Mouse (Mus musculus) gastrocnemius, postnatal 36 days (tissue): Measurements from ENCODE around the gene 9430015G10Rik. TPM values are rescaled to one million over a fixed set of nuclear protein-coding genes. Genes with fewer than 3 reads are reported as not detected.
A peak's percentile ranks its signal among the peaks of the same experiment; 100 is the strongest.

Experiments used
- DNase-seq, 2 experiments: peaks; one replicate each; pipeline ENCODE4 v3.0.0; 2022
- intact Hi-C: fragments of 180-260 bp; cut with DNase I; formaldehyde crosslinking; loops from one replicate; pipeline ENCODE4 v1.15.1; 2025
- long read RNA-seq, 2 experiments: library from polyadenylated mRNA; stranded (forward); transcript quantifications; one replicate each; pipeline ENCODE4 v2.0.0; 2021
- total RNA-seq, 2 experiments: library from RNA; stranded (reverse); gene quantifications; 2 replicates each; pipeline ENCODE4 v1.2.3; 2021

9430015G10Rik gene
- total RNA-seq = 1 to 10 TPM; 3.1 to 4.7 TPM
- long read RNA-seq, experiment 1, partial matches to known transcripts = 1 of 2 reads
- long read RNA-seq, experiment 1, other reads (novel, unspliced or antisense) = 1 of 2 reads
- long read RNA-seq, experiment 2, partial matches to known transcripts = 0 of 2 reads
- long read RNA-seq, experiment 2, other reads (novel, unspliced or antisense) = 2 of 2 reads

DNA sequence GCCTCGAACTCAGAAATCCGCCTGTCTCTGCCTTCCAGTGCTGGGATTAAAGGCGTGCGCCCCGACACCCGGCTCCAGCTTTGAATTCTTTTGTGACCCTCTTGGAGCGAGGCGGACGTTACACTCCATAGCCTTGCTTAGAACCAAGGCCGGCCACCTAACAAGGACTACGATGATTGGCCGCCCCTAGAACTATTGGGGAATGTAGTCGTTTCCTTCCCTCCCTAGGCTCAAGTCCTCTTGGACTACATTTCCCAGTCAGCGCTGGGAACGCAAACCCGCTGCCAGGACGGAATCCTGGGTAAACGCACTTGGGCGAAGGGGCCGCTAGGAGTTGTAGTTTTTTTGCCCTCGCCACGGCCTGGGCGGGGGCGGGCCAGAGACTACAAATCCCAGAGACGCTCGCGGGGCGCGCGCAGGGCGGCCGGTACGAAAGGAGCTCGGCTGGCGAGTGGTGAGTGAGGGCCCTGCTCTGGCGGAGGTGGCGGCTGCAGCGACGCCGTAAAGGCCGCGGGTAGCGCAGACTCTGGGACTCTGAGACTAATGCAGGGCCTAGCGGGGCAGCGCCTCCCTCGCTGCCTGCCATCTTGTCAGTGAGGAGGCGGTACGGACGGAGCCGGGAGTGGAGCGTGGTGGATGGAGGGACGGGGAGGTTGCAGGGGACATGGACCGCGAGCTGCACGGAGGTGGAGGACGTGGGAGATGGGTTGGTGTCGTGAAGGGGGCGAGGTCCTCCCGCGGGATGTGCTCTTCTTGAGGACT, at the start of gene 9430015G10Rik:
Gene 9430015G10Rik (plus strand): TSS at position 413 of the 762 bp plus-strand sequence.
- DNase-seq = peak; percentile 92 to 97
- intact Hi-C loops = loop anchor here (5.0 kb wide), 1 partner anchor 83 kb away; no protein-coding TSS in a partner anchor

DNA sequence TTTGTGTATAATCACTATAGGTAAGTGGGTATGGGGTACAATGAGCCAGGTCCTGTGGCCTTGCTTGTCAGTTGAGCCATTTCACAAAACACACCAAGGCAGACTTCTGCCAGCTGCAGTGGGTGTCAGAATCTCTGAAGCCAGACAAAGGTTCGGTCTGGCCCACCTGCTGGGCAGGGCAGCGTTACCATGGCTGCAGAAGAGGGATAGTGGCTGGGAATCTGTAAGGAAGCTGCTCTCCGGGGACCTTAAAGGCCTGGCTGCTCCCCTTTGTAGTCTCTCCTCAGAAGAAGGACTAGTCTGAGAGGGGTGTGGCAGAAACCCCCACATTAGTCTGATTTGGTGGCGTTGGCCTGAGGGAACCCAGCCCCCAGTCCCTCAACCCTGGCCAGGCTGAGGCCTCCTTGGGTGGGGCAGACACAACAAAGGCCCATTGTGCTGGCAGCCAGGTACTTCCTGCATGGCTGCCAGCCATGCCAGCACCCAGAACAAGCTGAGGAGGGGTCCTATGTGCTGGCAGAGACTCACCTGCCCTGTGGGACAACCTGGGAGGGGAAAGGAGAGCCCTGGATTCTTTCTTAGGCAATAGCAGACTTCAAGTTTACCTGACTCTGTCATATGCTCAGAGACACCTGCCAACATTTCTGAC, 45.8 kb upstream of the 9430015G10Rik start:
- DNase-seq = no peak
- intact Hi-C loops = no loop called here

DNA sequence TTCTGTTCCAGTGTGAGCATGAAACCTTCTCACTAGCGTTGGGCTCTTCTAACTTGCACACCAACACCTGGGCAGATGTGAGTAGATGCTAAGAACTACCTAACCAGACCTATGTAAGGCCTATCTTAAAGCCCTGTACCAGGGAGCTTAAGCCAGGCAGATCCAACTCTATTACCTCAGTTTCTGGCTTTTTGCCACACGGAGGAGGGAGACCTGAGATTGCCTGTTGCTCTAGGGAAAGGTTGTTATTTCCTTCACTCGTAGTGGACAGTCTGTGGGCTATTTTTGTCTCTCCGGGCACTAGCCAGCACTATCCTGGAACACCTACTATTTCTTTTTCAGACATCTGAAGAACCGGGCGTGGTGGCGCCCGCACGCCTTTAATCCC, 45.3 kb upstream of the 9430015G10Rik start:
- intact Hi-C loops = no loop called here
- no peak for DNase-seq

DNA sequence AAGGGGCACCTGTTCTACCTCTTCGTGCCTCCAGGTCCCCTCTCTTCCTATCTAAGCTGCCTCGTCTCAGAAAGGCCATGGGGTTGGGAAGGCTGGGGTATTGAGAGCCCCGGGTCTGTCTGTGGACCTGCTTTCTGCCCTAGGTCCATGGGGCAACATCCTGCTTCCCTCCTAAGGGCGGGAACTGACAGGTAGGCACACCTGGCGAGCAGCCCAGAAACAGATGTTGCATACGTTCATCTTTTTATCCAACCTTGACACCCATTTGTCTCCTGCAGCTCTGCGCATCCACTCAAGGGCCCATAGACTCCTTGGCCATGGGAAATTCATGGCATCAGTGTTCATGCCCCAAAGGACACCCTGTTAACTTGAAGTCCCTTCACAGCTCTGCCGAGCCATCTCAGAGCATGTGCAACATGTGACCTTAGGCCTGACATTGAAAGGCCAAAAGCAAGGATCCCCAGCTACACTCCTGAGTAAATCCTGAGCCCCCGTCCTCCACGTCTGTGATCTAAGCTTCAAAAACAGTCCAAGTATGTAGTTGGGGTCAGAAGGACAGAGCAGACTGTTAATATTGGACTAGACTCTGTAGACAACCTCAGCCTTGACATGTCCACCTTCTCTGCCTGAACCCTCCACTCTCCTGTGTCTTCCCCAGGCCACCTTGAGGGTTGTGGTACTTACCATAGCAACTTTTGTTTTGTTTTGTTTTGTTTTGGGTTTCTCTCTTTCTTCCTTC, 44.5 kb upstream of the 9430015G10Rik start:
- no peak for DNase-seq
- intact Hi-C loops = no loop called here

DNA sequence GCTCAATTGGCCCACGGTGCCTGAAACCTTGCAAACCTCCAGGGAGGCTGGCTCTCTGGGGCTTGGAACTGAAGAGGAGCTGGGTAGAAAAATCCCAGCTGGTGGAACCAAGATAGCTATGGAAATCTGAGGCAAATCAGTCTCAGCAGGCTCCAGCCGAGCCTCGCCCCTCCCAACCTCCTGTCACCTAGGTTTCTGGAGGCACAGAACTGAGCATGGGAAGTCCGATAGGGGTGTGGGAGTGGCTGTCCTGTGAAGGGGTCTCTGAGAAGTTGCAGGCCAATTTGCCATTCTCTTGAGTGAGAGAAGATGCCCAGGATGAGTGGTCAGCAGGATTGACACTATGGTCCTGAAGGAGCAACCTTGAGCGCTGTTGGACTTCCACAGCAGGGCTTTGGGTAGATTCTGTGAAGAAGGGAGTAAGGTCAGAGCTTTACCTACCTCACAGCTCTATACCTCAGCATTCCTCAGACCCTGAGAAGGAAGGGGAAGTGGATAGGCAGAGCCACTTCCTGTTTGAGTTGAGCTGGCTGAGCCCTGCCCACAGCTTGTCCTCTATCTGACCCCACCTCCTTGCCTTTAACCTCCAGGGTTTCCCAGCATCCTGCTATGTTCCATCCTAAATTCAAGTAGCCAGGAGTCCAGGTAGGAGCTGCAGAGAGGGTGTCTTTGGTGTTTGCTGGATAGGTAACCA, 42.4 kb upstream of the 9430015G10Rik start:
- intact Hi-C loops = no loop called here
- DNase-seq = no peak

DNA sequence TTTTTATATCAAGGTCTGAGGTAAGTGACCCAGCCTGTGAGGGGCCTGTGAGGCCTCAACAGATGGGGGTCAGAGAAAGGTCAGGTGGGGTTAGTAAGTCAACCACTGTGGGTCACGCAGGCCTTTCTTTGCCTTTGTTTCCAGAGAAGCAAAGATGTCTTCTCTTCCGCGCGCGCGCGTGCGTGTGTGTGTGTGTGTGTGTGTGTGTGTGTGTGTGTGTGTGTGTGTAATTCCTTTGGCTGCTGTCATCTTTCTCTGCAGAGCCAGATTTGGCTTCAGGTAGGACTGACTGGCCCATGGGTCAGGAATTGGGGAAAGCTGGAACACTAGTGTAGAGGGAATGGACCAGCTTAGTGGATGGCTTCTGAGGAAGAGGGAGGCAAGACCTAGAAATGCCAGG, 40.1 kb upstream of the 9430015G10Rik start:
- DNase-seq = no peak
- intact Hi-C loops = loop anchor here (1.0 kb wide), 1 partner anchor 31 kb away; no protein-coding TSS in a partner anchor

DNA sequence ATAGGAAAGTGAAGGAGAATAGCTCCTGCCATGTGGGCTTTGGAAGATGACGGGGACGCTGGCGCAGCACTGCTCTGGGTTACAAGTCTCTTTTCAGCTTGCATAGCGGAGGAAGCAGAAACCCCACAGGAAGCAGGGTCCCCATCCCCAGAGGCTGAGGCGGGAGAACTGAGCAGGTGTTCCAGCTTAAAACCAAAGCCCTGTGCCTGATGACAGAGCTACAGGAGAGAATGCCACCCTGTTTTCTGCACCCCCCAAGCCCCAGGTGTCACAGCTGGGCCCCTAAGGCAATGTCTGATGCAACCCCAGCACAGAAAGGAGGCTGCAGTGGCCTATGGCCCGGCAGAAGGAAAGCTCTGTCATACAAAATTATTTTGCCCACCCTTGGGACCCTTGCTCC, 39.5 kb upstream of the 9430015G10Rik start:
- no peak for DNase-seq
- intact Hi-C loops = loop anchor here (1.0 kb wide), 1 partner anchor 30 kb away; no protein-coding TSS in a partner anchor

DNA sequence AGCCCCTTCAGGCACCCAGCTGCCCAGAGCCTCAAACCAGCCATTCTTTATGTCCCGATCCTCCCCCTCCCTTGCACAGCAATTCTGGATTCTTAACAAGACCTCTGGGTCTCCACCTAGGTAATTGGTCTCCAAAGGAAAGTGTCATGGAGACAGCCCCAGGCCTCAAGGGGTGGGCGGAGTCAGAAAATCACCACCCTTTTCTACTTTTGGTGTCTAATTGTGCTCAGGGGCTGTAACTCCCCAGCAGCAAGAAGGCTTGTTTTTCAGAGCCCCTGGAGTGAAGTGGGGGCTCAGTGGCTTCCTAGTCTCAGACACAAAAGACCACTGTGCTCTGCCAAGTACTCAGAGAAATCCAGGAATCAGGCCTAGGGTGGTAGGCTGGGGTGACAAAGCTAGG, 39.1 kb upstream of the 9430015G10Rik start:
- no peak for DNase-seq

DNA sequence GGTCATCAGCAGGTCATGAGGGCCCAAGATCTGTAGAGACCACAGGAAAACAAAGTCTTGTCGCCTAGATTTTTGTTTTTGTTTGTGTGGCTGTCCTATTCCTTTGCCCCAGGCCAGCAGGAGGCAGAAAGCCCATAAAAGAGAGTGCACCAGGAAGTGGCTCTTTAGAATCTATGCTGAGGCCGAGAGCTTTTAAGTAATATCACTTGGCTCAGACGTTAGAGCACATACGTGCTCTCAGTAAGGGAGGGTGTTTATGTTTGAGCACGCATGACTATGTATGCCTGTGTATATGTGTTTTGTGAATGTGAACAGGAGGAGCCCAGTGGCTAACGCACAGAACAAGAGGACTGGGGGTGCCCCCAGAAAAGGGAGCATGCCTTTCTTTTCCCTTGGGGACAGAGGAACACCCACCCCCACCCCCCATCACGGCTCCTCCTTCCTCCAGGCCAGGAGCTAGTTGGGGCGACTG, 32.8 kb upstream of the 9430015G10Rik start:
- DNase-seq = no peak

More for the DNA sequence above, 39.1 kb upstream of the 9430015G10Rik start:
- intact Hi-C loops = loop anchor here (1.0 kb wide), 1 partner anchor 30 kb away; no protein-coding TSS in a partner anchor

DNA sequence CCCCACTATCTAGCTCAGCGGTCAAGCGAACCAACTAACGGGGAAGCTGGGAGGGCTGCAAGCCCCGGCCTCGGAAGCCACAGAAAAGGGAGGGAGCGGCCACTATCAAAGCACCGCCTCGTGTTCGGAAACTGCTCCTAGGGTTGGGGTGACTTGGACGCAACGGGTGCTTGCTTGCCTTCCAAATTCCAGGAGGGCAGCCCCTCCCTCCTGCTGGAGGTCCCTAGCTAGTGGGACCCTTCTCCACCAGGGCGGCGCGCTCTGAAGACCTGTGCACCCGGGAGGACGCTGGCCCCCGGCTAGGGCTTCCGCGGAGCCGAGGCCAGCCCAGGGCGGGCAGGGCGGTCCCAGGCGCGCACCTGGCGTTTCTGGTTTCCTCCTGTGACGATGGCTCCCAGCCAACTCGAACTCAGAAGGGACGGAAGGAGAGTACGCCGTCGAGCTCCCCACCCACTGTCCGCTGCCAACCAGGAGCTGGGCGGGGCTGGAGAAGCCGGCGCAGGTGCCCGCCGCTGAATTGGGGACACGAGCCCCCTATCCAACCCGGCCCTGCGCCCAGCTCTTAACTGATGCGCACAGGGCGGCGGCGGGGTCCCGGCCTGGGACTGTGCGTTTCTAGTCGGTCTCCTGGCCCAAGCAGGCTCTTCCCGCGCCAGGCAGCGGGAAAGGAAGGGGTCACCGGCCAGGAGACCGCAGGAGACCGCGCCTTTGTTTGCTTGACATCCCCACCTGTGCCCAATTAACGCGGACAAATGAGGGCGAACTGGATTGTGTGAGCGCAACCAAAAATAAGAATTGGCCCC, 32.1 kb upstream of the 9430015G10Rik start:
- DNase-seq = no peak
- intact Hi-C loops = no loop called here

More for the DNA sequence above, 32.8 kb upstream of the 9430015G10Rik start:
- intact Hi-C loops = no loop called here

DNA sequence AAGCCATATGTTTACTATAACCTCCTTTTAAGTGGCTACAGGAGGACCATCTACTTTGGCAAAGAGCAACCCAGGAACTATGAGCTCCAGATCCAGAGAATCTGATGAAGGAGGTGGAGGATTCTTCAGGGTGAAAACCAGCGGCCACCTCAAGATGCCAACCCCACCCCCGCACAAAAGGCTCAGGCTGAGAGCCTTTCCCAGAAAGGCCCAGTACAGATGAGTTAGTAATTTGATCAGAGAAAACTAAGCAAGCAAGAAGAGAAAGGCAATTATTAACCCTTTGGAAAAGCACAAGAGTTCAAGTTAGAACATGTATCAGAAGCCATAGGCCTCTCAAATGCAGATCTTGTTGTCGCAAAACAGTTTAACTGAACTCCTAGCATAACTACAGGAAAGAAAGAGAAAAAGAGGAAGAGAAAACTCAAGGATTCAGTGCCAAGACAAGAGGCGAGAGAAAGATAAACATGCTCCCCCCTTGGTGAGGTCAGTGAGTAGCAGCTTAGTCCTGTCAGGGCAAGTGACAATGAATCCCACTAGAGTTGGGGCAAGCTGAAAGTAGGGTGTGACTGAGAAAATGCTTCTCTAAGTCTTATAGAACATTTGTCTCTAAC, 27.1 kb upstream of the 9430015G10Rik start:
- DNase-seq = no peak
- intact Hi-C loops = no loop called here

DNA sequence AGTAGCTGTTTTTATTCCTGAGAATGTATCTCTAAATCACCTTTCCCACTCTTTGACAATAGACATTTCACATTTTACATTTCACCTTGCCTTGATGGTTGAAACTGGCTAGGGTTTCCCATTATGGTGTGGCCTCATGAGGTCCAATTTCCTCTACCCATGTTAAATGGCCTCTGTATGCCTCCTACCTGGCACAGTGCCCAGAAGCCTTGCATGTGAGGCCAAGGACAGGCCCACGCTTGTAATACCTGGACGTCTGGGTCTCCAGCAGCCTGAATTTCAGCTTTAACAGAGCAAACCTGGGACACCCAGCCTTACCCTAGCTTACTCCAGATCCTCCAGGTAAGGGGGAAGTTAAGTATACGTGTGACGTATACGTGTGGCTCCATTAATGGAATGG, 26.4 kb upstream of the 9430015G10Rik start:
- intact Hi-C loops = no loop called here
- no peak for DNase-seq

DNA sequence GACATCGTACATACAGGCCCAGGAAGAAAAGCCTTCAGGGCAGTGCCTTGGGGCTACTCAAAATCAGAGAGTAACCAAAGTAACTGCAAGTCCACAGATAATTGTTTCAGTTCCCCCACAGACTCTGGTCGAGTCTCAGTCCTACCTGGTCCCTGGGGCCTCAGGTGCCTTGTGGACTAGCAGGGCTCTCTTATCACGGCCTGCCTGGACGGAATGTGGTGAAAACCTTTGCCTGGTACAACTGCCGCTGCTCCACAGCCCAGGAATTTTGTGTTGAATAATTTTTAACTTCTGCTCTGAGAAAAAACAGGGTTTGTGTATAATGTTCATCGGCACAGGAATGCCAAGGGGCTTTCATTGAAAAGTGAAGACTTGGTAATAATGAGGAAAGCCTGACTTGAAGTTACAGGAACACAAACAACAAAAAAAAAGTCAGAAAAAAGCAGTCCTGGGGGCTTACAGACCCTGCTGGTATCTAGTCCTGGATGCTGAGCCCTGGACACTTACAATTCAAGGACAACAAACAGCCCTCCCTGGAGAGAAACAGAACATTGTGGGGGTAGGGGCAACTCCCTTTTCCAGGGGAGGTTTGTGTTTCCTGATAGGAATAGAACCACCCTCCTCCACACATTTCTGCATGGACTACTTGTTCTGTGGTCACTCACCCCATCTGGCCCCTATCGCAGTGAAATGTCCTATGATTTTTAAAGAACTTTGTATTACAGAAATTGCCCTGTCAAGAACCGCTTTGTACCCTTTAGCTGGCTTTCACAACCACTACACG, 25.5 kb upstream of the 9430015G10Rik start:
- no peak for DNase-seq
- intact Hi-C loops = no loop called here

DNA sequence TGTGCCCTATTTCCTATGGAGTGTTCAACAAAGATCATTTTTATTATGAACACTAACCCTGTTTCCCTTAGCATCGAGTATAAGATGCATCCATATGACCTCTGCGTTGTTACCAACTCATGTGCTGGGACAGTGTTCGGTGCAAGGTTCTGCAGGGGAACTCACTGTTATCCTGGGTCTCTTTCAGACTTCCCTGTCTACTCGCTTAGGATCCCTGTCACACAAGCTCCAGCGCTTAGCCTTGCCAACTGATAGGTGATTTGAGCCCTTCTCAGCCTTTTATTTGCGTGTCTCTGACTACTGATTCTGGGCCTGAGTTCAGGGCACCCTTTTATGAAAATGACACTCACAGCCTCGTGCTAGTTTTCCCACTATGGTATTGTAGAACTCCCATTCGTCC, 24.5 kb upstream of the 9430015G10Rik start:
- intact Hi-C loops = no loop called here
- no peak for DNase-seq

DNA sequence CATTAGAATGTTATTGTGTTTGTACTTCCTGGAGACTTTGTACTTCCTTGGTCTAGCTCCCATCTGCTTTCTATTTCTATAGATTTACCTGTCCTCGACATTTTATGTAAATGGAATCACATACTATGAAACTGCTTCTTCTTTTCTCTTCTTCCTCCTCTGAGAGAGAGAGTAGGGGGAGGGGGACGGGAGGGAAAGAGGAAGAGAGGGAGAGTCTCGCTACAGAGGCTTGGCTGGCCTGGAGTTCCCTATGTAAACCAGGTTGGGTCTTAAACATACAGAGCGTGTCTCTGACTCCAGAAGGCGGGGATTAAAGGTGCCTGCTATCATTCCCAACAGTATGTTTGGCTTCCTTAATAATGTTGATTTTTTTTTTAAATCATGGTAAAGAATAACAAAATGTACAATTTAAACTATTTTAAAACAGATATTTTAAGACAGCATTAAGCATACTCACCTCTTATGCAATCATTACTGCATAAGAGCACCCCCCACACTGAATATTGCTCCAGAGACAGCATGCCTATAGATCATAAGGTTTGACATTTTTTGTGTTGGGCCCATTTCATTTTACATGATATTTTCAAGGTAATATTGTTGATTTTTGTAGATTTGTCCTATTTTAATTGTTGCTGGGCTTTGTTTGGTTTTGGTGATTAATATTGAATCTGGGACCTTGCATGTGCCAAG, 22.2 kb upstream of the 9430015G10Rik start:
- DNase-seq = no peak
- intact Hi-C loops = no loop called here

DNA sequence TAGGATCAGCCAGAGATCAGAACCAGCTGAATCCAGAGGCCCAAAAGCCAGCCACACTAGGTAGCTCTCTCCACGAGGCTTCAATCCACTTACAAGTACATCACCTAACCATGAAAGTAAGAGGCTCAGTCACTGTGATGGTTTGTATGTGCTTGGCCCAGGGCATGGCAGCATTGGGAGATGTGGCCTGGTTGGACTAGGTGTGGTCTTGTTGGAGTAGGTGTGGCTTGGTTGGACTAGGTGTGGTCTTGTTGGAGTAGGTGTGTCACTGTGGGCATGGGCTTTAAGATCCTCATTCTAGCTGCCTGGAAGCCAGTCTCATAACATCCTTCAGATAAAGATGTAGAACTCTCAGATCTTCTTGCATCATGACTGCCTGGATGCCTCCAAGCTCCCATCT, 18.5 kb upstream of the 9430015G10Rik start:
- intact Hi-C loops = no loop called here
- DNase-seq = no peak

DNA sequence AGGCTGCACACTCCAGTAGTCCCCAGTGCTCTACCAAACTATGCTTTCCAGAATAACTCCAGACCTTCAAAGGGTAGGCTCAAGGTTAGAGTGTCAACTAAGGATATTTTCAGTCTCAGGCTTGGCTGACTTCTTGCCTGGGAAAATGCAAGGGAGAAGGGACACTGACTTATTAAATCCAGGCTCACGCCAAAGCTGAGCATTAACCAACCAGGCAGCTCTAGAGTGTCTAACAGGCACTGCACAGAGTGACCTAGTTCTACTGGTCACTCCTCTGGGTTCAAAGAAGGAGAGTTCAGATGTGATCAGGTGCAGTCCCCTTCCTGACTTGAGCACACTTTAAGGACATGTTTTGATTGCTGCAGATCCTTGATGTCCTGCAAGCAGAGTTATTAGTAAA, 17.0 kb upstream of the 9430015G10Rik start:
- DNase-seq = no peak
- intact Hi-C loops = no loop called here
